Mouse (Mus musculus): ENCODE measurements at regions not wholly inside any gene's neighbourhood (a gene's known extent, or its start where the extent isn't known, plus 50 kb on each side); places are given as distances from the start of the nearest gene placed in this dataset.

- no peak for DNase-seq (ENCODE audit: low spot score)
Measured at GRCm38 (mm10) chr2:178711587-178712080, 281.3 kb downstream of the Cdh26 start.

GRCm38 (mm10) chr2:178712391-178712892 is 282.1 kb downstream of the Cdh26 start:
- DNase-seq (ENCODE audit: low spot score): no peak

- no peak for DNase-seq (ENCODE audit: low spot score)
Measured at GRCm38 (mm10) chr2:178715500-178716245, 285.3 kb downstream of the Cdh26 start.

DNA sequence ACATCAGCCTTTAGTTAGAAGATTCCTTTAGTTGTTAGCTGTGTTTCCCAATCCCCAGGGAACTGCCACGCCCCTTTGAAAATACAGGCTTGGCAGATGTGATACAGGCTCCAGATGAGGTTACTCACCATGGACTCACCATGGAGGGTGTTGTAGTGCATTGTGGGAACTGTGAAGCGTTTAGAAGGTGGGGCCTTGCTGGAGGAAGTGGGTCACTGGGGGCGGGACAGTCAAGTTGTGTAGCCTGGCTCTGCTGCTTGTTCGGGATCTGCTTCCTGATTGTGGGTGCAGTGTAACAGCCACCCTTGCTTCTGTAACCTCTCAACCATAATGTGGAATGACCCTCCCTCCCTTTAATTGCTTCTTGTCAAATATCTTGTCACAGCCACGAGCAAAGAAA is 287.7 kb downstream of the Cdh26 start:
- no peak for DNase-seq (ENCODE audit: low spot score)

GRCm38 (mm10) chr2:178723455-178723854 is 293.1 kb downstream of the Cdh26 start:
- no peak for DNase-seq (ENCODE audit: low spot score)

DNA sequence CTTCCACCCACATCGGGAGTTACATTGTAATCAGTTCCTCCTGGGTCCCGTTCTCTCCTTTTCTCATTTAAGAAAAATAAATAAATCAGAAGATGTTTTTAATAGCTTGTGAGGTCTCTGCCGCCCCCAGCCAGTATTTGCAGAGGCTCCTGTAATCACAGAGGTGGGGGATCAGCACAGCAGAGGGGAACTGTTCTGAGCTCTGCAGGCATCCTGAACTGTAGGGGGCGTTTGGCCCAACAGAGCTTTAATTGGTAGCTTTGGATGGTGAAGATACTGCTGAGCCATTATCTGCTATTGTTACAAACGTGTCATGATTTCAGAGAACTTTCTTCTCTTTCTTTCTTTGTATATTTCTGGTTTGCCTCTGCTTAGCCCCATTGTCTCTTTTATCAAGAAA is 293.9 kb downstream of the Cdh26 start:
- no peak for DNase-seq (ENCODE audit: low spot score)

GRCm38 (mm10) chr2:178727930-178728793 is 297.8 kb downstream of the Cdh26 start:
- no peak for DNase-seq (ENCODE audit: low spot score)

DNA sequence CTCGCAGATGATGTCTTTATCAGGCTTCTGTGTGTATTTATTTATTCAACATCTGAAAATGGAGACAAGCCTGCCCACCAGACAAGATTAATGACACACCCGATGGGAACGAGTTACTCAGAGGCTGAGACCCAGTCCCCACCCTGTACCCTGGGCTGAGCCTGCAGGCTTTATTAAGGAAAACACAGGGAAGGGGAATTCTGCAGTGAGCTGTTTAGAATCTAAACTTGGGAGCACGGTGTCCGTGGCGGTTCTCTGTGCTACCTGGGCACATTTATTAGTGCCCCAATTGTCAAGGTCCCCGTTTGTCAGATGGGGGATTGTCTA is 298.4 kb downstream of the Cdh26 start:
- no peak for DNase-seq (ENCODE audit: low spot score)

GRCm38 (mm10) chr2:178735099-178735498 is 304.8 kb downstream of the Cdh26 start:
- no peak for DNase-seq (ENCODE audit: low spot score)

GRCm38 (mm10) chr2:178744617-178745016 is 314.3 kb downstream of the Cdh26 start:
- DNase-seq (ENCODE audit: low spot score): no peak

DNA sequence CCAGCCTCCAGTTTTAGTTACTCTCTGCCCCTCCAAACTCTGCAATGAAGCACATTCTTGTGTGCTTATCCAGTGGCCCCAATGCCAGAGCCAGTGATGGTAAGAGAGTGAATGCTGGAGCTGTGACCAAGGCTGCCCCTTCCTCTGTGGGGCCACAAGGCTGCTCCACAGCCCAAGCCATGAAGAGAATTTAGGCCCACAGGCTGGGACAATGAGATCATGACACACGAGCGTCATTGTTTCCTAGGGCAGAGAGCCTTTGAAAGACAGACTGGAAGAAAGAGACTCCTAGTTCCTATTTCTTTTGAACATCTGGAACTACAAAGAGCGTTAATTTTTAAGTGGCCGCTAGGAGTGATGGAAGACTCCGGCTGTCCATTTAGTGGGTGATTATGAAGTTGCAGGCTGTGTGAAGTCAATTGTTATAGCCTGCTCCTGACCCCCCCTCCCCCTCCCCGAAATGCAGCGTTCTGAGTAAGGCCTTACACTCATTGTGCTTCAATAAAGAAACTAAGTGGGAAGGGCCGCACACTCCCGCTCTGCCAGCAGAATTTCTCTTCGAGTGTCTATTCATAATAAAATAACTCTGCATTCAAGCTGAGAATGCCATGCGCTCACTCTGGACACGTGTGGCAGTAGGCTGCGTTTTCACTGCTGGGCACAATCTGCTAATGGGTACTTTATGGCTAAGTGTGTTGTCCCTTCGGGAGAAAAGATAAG is 315.1 kb downstream of the Cdh26 start:
- DNase-seq (ENCODE audit: low spot score): no peak

DNA sequence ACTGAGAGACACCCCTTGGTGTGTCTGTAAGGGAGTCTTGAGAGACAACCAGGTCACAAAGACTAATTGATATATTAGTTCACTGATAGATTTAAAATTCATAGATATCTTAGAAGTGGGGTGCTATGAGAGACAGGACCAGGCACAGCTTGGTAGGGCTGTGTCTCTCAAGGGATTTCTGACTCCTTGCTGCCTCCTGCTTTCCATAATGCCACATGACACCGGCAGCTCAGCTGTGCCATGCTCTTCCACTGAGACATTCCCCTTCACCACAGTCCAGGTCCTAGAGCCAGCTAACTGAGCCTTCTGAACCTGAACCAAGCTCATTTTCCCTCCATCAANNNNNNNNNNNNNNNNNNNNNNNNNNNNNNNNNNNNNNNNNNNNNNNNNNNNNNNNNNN is 320.9 kb downstream of the Cdh26 start:
- no peak for DNase-seq (ENCODE audit: low spot score)

GRCm38 (mm10) chr2:178758366-178758765 is 328.0 kb downstream of the Cdh26 start:
- DNase-seq (ENCODE audit: low spot score): no peak

- no peak for DNase-seq (ENCODE audit: low spot score)
Measured at GRCm38 (mm10) chr2:178768526-178768925, 338.2 kb downstream of the Cdh26 start.

DNA sequence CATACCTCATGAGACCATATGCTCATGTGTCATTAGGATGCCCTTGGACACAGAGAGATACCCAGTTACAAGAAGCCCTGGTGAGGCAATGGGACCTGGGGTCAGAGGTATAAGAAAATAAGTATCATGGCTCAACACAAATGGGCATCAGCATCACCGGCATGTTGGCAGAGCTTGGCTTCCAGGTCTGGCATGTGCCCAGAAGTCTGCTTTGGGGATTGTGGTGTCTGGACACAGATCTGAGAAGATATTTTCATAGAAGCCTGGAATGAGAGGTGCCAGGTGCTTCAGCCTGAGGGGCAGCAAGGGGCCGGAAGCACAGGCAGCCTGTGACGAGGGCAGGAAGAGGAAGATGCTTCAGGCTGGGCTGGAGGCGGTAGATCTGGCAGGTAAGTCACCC is 338.7 kb downstream of the Cdh26 start:
- no peak for DNase-seq (ENCODE audit: low spot score)

DNA sequence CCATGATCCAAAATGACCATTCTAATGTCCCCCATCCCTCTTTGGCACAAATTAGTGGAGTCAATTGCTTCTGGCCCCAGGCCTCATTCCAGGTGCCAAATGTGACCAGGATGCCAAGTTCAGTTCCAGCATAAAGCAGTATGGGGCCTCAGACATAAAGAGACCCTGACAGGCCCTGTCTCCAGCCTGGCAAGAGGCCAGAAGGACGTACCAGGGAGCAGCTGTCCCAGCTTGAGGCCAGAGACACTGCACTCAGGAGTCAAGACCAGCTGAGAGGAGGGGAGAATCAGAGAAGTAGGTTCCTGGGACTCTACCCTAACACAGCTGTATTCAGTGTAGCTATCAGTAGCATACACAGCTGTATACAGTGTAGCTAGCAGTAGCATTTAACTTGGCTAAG is 341.1 kb downstream of the Cdh26 start:
- DNase-seq (ENCODE audit: low spot score): no peak

- DNase-seq (ENCODE audit: low spot score): no peak
Measured at GRCm38 (mm10) chr2:178771881-178772280, 341.6 kb downstream of the Cdh26 start.

DNA sequence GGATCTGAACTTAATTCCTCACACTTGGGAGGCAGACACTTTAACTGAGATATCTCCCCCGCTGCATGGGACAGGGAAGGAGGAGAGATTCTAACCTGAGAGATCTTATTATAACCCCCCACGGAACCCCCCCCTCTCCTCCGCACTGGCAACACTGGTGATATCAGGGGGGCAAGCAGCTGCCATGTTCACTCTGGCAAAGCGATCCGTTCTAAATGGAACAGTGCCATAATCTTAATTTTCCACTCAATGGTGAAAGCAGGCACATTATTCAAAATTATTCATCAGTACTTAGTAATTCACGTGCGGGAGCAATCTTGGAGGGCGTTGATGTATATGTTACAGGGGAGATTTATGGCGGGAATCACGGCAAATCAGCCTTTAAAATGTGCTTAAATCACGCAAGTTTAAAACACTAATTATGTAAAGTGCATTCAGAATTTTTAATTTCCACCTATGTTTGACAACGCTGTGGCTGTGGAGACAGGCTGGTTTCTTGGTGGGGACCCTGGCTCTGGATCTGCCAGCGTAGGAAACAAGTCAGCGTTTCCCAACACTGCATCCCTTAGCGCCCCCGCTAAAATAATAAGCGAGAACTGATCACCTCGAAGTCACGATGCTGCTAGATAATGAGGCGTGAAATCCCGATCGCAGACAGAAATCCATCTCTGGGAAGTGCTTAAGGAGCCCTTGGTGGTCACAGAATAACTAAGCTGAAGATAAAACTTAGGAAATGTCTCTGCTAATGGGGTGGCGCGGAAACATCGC is 354.7 kb downstream of the Cdh26 start:
- no peak for DNase-seq (ENCODE audit: low spot score)

GRCm38 (mm10) chr2:178785843-178786242 is 355.5 kb downstream of the Cdh26 start:
- no peak for DNase-seq (ENCODE audit: low spot score)

GRCm38 (mm10) chr2:178795841-178796240 is 365.5 kb downstream of the Cdh26 start:
- no peak for DNase-seq (ENCODE audit: low spot score)

GRCm38 (mm10) chr2:178801464-178801863 is 371.1 kb downstream of the Cdh26 start:
- DNase-seq (ENCODE audit: low spot score): no peak

All from urinary bladder, adult 2 months (tissue).